Mouse (Mus musculus) heart, adult 18-20 months (tissue): ENCODE measurements at regions not wholly inside any gene's neighbourhood (a gene's known extent, or its start where the extent isn't known, plus 50 kb on each side); places are given as distances from the start of the nearest gene placed in this dataset.

Source experiments
- DNase-seq, 2 experiments: peaks; one replicate each; pipeline ENCODE4 v3.0.0; 2021 to 2022; ENCODE audit warnings: mixed read lengths in 1 of 2

DNA sequence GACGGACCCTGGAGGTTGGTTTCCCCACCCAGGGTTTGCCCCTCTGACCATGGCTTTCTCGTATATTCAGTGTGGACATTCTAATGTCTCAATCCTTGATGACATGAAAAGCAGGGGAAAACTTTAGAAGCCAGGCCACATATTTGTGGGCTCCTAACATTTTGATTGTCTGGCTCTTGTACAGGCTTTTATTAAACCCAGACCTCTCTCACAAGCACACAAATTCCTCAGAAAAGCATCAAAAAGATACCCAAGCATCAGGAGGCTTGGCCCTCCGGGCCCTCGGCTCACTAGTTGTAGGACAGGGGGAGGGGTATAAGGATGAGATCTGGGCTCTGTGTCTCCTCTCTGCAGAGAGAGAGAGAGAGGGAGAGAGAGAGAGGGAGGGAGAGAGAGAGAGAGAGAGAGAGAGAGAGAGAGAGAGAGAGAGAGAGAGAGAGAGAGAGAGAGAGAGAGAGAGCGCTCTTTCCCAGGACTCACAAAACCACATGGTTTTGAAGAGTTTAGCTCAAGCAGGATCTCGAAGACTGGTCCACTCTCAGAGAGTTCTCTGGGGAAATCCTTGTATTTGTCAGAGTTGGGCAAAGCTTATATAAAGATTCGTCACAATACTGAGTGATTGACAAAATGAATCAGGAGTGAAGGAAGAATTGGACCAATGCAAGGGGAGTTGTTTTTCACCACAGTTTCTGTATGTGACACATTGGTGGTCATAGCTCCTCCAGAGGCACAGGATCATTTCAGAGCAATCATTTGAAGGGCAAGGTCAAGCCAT is 167.2 kb upstream of the Cxcl12 start:
- DNase-seq: no peak

DNA sequence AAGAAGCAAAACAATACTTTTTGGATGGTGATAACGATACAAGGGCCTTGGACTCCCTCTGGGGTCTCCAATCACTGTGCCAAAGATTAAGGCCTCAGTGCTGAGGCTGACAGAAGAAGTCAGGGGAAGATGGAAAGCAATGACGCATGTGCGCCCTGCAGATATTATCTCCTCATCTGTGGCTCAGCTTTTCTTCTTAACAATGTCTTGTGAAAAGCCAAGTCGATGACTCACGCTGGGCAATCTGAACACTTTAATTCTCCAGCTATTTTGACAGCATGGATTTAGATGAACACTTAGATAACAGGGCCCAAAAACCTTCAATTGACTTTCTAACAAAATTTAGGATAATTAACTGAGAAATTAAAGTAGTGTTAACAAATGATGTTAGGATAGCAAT is 155.7 kb upstream of the Cxcl12 start:
- DNase-seq: no peak

DNA sequence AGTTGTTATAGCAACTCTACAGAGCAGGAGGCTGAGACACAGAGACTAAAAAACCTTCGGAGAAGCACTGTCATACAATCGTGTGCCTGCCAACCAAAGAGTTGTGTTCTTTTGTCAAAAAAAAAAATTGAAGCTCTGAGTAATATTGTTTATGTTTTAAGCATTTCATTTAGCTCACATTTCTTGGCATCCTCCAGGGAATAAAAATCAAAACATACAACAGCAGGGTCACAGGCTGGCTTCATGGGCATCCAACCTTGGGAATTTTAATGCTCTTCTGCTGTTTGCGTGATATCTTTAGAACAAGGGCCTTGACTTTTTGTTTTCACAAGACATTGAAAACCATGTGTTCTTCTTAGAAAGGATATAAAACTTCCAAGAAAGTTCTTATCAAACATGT is 152.9 kb upstream of the Cxcl12 start:
- DNase-seq: no peak

DNA sequence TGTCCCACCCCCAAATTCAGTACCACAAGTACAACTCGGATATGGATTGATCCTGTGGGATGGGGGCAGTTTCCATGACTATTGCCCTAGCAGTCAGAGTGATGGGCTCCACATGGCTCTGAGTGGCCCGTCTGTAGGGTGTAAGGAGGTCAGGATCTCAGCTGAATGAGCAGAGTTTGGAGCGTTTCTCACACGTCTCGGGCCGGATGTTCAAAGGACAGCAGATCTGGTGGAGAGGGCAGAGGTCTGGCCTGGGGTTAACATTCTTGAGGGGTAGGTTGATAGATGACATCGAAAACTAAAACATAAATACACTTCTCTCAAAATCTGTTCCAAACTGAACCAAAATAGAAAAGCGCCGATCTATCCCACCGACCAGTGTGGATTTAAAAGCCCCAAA is 146.5 kb upstream of the Cxcl12 start:
- no peak for DNase-seq

DNA sequence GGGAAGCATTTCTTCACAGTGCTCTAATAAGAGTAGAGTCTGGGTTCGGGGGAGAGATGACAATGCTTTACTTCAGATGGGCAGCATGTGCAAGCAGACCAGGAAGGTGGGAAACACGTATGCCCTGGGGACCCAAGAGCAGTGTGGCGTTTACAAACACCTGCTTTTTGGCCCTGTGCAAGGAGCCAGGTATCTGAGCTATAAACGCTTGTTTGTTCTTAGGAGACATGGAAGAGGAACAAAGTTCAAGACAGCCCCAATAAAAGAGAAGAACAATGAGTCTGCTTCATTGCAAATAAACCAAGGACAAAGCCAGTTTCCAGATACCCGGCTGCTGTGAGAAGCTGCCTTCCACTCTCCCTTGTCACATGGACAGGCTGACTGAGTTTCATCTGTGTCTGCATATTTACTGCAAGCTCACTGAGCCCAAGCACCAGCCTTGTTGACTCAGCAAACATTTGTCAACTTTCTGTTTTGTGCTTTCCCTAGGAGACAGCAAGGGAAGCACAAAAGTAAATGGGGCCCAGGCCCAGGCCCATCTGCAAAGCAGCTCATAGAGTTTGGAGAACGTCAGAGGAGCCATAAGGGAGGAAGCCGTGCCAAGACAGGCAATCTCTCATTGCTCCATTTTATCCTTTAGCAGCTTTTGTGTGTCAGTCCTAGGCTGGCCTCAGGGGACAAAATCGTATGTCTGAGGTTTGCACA is 136.1 kb upstream of the Cxcl12 start:
- peak; percentile 6 to 10 for DNase-seq

DNA sequence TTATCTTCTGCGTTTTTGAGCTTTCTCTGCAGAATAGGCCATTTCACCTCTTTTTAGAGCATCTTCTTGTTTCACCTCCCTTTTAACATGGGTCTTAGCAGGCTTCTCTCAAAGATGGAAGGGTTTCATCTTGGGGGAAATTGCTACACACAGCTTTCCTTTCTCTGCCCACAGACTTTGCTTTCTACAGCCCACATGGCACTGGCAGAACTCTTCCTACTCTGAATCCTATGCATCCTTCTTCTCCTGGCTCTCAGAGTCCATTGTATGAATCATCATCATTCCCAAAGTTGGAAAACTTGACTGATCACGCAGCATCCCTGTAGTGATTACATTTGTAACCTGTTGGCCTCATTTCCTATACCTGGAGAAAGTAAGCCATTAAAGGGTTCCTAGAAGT is 124.6 kb upstream of the Cxcl12 start:
- DNase-seq: no peak

DNA sequence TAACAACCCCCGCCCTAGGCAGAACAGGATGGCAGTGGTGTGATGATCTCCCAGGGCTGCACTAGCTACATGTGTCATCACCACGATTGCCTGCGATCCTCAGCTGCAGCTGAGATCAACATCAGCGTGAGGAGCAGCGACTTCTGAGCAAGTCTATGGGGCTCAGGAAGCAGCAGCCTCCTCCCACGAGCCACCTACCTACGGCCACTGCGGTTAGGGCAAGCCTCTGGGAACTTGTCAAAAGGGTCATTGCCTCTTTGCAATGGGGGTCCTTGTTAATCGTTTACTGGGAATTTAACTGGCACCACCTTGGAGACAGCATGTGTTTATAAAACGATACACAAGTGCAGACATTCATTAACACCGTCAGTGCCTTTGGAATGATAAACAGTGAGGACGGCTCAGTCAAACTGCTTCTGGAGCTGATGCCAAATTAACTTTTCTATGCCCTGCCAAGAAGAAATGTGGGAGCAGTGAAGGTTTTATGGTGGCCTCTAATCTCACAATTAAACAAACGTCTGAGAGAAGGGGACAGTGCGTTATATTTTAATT is 118.8 kb upstream of the Cxcl12 start:
- no peak for DNase-seq

DNA sequence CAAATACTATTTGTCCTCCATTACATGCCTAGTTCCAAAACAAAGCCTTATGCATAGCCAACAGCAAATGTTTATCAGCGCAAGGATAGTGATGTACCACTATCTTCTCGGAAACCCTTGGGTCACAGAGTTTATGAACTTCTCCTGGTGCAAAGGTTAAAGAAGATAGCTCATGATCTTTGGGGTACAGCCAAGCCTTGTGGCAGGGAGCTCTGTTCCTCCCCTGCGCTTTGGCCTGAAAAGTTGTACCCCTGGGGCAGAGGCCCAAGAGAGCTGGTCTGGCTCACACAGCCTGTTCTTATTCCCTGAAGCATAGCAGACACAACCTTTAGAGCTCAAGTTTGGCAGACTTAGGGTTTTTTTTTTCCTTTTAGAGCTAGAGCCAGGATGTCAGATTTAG is 107.6 kb upstream of the Cxcl12 start:
- DNase-seq: peak; percentile 25 to 35

DNA sequence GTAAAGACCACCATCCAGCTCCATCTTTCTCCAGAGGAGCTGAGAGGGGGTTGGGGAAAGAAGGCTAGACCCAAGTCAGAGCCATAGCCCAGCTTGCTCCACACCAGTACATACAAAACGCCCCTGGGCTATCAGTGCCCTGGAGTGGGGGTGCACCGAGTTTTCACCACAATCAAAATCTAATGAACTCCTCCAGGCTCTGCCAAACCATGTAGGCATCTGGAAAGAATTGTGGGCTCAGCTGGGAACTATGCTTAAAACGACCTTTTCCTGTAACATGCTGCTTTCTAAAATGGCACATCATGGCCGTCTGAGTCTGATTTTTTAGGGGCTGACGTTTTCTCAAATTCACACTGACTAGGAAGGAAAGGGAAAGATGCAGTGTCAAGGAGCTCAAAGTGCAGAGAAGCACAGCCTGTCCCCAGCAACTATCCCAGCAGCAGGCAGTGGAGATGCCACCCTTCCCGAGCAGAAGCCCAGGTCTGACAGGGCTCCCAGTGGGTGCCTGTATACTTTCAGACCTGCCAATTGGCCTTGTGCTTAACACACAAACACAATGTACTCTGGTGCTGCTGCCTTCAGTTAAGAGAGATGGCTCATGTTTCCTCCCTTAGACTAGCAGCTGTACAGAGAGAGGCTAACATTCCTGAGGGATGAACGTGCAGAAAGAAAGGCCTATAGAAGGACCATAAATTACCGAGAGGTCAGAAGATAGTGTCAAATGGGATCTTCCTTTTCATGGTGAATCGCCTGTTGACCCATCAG is 100.6 kb upstream of the Cxcl12 start:
- no peak for DNase-seq

DNA sequence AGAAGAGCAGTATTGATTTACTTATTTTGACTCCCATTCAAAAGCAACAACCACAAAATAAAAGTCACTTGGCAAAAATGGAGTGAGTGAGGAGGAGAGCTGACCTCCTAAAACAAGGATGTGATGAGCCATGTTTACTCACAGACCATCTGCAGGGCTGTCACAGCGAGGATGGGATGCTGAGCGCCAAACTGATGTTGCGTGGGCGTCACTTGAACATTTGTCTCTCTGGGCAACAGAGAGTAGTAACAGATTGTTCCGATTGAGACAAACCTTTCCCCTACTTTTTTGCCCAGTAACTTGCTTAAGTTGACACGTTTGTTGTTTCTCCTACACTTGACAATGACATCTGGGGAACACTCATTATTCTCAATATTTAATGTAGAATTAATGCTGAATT is 97.0 kb upstream of the Cxcl12 start:
- peak; percentile 15 to 17 for DNase-seq

DNA sequence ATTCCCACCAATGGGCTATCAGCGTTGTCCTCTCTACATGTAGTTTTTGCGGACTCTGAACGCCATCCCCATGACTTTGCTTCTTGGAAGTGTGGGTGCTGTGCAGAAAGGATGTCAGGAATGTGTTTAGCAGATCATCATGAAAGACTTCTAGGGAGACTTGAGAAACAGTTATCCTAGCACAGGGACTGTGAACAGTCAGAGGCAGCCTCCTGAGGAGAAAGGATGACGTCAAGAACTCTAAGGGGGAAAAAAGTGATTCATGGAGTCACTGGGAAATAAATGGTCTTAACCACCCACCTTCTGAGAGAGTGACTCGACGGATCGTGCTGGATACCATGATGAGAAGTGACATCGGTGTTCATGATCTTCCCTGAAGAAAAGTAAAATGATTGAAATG is 96.5 kb upstream of the Cxcl12 start:
- DNase-seq: no peak

DNA sequence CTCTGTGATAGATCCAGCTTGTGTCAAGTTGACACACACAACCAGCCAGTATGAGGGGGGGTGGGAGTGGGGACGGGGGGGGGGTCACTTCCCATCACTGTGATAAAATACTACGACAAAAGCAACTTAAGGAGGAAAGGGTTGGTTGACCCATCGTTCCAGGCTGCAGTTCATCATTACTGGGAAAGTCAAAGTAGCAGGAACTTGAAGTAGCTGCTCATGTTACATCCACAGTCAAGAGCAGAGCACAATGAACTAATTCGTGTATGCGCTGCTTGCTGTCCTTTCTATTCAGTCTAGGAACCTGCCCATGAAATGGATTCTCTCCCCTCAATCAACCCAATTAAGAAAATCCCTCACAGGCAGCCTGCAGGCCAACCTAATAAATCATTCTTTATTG is 88.8 kb upstream of the Cxcl12 start:
- no peak for DNase-seq

DNA sequence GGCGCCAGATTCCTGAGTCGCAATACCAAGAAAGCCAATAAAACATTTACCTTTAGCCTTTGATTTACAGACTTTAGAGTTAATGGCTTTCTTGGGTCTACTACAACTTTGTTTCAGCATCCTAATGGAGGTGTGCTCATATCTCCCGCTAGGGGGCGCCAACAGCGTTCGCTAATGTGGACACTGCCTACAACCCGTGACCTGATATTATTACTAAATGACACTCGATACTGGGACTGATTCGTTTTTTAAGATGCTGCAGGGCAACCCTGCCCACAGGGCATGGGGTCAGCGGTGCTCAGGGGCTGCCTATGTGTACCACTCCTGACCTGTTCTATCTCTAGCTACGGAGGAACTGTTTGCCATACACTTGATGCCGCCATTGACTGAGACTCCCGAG is 87.4 kb upstream of the Cxcl12 start:
- peak in 1 of 2 experiments; percentile 35 for DNase-seq

DNA sequence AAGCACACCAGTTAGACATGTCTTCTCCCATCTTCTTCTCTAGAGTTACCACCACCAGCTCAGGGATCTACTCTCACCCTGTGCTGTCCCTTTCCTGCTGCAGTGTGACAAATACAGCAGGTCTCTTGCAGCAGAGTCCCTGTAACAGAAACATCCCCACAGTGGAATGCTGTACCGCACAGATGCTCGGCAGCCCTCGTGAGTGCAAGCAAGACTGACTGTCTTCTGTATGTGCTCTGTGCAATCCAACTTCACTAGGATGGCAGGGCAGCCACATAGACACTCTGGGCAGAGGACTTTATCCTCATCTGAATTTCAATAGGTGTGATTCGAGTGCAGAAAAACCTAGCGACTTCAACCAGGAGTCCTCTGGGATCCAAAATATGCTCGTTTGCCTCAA is 84.1 kb upstream of the Cxcl12 start:
- no peak for DNase-seq

DNA sequence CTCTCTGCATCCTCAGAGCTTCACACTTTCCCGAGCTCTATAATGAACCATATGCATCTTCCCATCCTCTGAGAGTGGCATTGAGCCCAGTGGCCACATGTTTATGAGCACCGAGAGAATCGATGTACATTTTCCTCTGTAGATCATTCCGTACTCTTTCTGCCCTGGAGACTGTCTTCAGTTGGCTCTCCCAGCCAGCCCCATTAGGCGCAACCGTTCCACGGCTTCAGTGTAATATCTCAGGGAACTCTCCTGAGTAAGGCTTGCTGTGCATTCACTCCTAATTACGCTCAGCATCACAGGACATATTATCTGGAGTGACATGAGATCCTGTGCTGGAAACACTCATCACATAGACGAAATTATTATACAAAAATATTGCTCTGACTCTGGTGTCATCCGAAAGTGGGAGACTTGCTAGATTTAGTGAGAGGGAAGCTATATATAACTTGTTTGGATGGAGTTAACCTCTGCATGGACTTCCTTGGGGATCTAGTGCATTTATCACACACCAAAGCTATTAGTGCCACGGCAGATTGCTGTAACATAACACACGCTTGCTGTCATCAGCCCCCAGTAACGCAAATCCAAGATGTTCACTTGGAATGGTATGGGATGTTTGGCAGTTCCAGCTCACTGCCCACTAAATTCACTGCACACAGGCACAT is 83.4 kb upstream of the Cxcl12 start:
- DNase-seq: no peak

DNA sequence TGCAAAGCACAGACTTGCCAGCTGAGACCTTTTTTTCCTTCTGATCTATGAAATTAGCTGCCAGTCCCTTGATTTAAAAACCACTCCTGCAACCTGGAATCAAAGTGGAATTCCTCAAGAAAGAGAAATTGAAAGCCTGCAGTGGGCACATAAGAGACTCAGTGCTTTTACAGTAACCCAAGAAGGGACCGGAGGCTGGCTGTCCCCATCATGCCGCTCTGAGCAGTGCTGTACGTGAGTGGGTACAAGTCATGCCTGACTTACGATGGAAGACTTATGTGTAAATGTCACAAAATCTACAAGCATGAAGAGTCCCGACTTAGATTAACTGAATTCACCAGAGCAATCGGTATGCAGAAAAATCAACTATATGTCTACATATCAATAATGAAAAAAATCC is 73.6 kb upstream of the Cxcl12 start:
- DNase-seq: no peak

DNA sequence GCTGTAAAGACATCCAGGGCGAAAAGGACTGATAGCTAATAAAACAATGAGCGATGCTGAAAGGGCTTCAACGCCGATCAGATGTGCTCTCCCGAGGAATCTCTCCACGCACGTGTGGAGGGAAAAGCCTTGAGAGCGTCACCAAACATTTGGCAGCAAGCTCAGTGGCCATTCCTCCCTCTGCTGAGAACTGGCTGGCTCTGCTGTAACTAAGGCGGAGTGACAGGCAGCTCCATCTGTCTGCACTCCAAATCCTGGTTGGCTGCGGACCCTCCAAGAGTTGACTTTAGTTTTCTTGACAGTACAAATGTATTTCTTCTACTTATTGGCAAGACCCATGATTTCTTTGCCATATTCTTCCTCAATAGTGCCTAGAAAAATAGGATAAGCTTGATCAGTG is 68.5 kb upstream of the Cxcl12 start:
- peak; percentile 3 to 14 for DNase-seq

DNA sequence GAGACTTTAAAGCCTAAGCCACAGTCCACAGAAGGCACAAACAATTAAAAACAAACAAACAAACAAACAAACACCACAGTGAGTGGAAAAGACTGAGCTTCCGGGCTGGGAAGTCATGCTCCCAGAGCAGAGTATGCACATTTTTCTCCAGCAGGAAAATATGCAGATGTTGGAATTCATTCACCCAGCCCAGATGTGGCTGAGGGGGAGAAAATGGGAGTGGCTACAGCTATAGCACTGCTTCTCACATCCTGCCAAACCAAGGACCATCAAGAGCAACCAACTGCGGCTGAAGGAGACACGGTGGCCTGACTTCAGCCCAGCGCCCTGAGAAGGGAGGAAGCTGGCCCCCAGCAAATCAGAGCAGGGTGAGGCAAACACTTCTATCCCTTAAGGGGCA is 65.6 kb upstream of the Cxcl12 start:
- no peak for DNase-seq

DNA sequence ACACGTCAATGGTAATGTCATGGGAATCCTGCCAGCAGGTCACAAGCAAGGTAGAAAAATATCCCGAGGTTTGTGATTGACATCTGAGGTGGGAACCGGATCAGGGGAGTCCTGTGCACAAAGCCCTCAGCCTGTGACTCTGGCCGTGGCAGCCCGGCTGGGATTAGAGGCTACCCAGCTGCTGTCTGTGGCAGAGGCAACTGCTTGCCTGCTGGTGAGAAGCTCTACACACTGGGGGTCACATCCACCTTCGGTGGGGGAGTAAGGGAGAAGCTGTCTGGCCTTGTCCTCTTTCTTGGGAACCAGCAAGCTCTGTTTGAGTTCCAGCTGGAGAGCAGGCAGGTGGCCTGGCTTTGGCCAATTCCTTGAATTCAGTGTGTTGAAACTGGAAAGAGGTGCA is 64.3 kb upstream of the Cxcl12 start:
- no peak for DNase-seq

DNA sequence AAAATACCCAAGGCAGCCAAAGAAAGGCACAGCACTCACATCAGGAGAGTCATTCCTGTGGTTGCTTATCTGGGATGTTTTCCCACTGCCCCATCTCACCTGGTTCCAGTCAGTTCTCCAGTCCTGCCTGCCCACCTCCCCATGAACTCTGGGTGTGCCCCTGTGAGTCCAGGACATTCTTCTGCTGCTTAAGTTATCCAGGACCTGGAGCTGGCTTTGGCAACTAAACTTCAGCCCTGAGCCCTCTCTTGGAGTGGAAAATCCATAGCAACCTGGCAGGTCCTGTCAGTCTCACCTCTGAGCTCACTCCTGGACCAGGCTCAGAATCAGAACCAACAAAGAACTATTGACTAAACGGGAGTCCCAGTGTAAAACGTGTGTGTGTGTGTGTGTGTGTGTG is 63.9 kb upstream of the Cxcl12 start:
- DNase-seq: no peak

DNA sequence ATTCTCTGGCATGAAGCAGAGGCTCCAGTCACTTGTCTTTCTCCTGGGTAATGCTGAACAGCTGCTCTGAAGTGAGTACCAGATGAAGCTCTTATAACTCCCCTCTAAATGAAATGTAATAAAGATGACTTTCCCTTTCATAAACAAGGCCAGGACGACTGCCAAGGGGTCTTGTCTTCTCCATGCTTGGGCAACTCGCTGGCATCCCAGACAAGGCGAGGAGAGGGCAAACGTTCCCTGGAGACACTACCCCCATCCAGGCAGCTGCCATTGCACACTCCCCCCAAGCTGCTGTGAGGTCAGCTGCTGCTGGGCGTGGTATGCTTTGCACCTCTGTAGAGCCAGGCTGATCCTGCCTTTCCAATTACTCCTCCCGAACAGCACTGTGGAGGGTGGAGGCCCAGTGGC is 63.1 kb upstream of the Cxcl12 start:
- DNase-seq: peak in 1 of 2 experiments; percentile 7

DNA sequence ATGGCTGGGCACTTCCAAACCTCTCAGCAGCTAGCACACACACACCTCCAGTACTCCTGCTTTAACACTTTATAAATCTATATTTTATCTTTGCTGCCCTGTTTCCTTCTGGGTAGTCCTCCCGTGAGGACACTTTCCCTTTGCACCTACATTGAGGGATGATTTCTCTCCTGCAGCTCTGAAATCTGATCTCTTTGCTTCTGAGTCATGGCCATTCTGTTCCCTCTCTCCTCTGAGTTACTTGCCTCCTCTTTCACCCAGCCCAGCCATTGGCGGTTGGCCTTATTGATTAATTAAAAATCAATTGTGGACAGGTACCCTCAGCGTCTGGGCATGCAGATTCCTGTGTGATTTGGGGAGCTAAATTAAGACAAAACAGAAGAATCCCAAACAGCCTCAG is 58.0 kb upstream of the Cxcl12 start:
- no peak for DNase-seq
